Mouse (Mus musculus) forebrain, embryonic 15.5 days (tissue): ENCODE data around the gene Zfp770. TPM values are rescaled to one million over a fixed set of nuclear protein-coding genes. Genes with fewer than 3 reads are reported as not detected.

Experiments
- microRNA-seq: library from miRNA; unstranded; fragments of <30 nt; microRNA quantifications from one replicate; pipeline ENCODE4, GENCODE M21; 2016
- polyA plus RNA-seq: library from polyadenylated mRNA; unstranded; fragments of >200 nt; fragmentation: Nextera tagmentation; extraction: Ambion mirVana; gene quantifications from 2 replicates; pipeline ENCODE4 v1.2.1, GENCODE M21; 2015

The Zfp770 gene
- polyA plus RNA-seq, 1 experiment from 2014 or later = 5.5 TPM

Small RNA genes lying within 50 kb of the gene (microRNA-seq; reads per million reads assigned to microRNA genes)
- gene Mir7002 = not detected

Other genes starting within 250 kb of the Zfp770 start
- 3.4 and 3.6 TPM in 2 replicates for gene Gjd2, start 187.8 kb downstream of the Zfp770 start, polyA plus RNA-seq
- 2.4 and 22.2 TPM in 2 replicates for gene Actc1, start 147.9 kb downstream of the Zfp770 start, polyA plus RNA-seq
- 49.9 and 52.1 TPM in 2 replicates for gene Aqr, start 14.4 kb downstream of the Zfp770 start, polyA plus RNA-seq